Mouse (Mus musculus): ENCODE data around the gene Fam57b.

Fam57b gene

GRCm38 (mm10) chr7:126823940-126824339 is 26.5 kb downstream of the Fam57b start:
- peak overlapping the region; percentile 60 for H3K4me3 ChIP-seq (replicated peaks; ENCODE audit: low read length)
- TF ChIP-seq POU5F1 (IDR thresholded peaks at IDR 0.05; ENCODE audit: borderline replicate concordance, low read length): no peak
- no peak for TF ChIP-seq CTCF (conservative IDR thresholded peaks at IDR 0.05; ENCODE audit: low read length)
- TF ChIP-seq NANOG (IDR thresholded peaks at IDR 0.05; ENCODE audit: borderline replicate concordance, low read length): no peak
- H3K36me3 ChIP-seq (ENCODE audit: insufficient read depth, low read length): no peaks in the 10 kb centered on the region
- H3K9me3 ChIP-seq (ENCODE audit: low read length): peaks cover 3% of the 10 kb centered on the region
- peaks cover 35% of the 10 kb centered on the region for H3K27me3 ChIP-seq (ENCODE audit: insufficient read depth, low read length)
- peaks cover 43% of the 10 kb centered on the region for H3K4me1 ChIP-seq (replicated peaks; ENCODE audit: low read depth, low read length)

DNA sequence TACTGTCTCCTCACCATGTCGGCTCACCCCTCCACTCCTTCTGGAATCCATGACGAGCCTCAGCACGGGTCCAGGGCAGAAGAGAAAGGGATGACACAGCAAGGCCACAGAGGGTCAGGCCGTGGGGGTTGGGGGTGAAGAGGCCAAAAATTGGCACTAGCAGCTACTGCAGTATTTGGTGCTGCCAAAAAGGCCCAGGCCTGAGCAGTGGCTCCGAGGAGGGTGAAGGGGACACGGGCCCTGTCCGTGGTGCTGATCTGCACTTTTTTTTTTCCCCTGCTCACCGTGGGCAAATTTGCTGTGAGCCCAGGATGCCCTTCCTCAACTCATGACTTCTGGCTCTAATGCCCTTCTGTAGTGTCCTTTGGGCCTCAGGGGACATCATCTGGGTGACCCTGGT is 27.9 kb downstream of the Fam57b start:
- TF ChIP-seq NANOG (IDR thresholded peaks at IDR 0.05; ENCODE audit: borderline replicate concordance, low read length) (no peak), POU5F1 (IDR thresholded peaks at IDR 0.05; ENCODE audit: borderline replicate concordance, low read length) (no peak), CTCF (conservative IDR thresholded peaks at IDR 0.05; ENCODE audit: low read length) (no peak)
- no peaks in the 10 kb centered on the region for H3K36me3 ChIP-seq (ENCODE audit: insufficient read depth, low read length)
- no peaks in the 10 kb centered on the region for H3K9me3 ChIP-seq (ENCODE audit: low read length)
- H3K4me1 ChIP-seq (replicated peaks; ENCODE audit: low read depth, low read length): peaks cover 49% of the 10 kb centered on the region
- peaks cover 49% of the 10 kb centered on the region for H3K27me3 ChIP-seq (ENCODE audit: insufficient read depth, low read length)
- no peak overlapping the region for H3K4me3 ChIP-seq (replicated peaks; ENCODE audit: low read length)

GRCm38 (mm10) chr7:126825952-126826351 is 28.5 kb downstream of the Fam57b start:
- TF ChIP-seq POU5F1 (IDR thresholded peaks at IDR 0.05; ENCODE audit: borderline replicate concordance, low read length): no peak
- TF ChIP-seq NANOG (IDR thresholded peaks at IDR 0.05; ENCODE audit: borderline replicate concordance, low read length): no peak
- TF ChIP-seq CTCF (conservative IDR thresholded peaks at IDR 0.05; ENCODE audit: low read length): no peak
- Histone ChIP-seq H3K4me3 (replicated peaks; ENCODE audit: low read length) (no peak overlapping the region), H3K4me1 (replicated peaks; ENCODE audit: low read depth, low read length) (peaks cover 51% of the 10 kb centered on the region), H3K36me3 (ENCODE audit: insufficient read depth, low read length) (no peaks in the 10 kb centered on the region), H3K27me3 (ENCODE audit: insufficient read depth, low read length) (peaks cover 54% of the 10 kb centered on the region), H3K9me3 (ENCODE audit: low read length) (no peaks in the 10 kb centered on the region)

DNA sequence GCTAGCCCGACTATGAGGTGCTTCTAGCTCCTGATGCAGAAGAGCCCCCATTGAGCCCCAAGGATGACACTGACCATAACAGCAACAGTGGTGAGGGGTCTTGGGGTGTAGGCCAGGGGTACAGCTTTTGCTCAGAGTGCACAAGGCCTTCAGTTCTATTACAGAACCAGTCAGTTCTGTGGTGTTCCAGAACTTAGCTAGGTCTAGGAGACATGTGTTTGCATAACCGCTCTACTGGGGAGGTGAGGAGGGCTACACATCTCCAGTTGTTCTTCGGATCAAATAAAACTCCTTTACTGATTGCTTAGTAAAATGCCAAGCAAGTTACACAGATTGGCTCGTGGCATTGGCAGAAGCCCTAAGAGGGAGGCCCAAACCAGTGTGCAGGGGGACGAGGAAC is 34.1 kb downstream of the Fam57b start, which contains the start of gene 4930451I11Rik:
Gene 4930451I11Rik, minus strand, starts transcription at position 101 of the 400 bp plus-strand sequence.
- Histone ChIP-seq H3K4me1 (replicated peaks; ENCODE audit: low read depth, low read length) (peaks cover 41% of the 10 kb centered on the region), H3K36me3 (ENCODE audit: insufficient read depth, low read length) (no peaks in the 10 kb centered on the region), H3K27me3 (ENCODE audit: insufficient read depth, low read length) (peaks cover 29% of the 10 kb centered on the region), H3K4me3 (replicated peaks; ENCODE audit: low read length) (peak within 1 kb of the TSS; percentile 73), H3K9me3 (ENCODE audit: low read length) (no peaks in the 10 kb centered on the region)
- no peak for TF ChIP-seq NANOG (IDR thresholded peaks at IDR 0.05; ENCODE audit: borderline replicate concordance, low read length)
- no peak for TF ChIP-seq POU5F1 (IDR thresholded peaks at IDR 0.05; ENCODE audit: borderline replicate concordance, low read length)
- TF ChIP-seq CTCF (conservative IDR thresholded peaks at IDR 0.05; ENCODE audit: low read length): no peak

DNA sequence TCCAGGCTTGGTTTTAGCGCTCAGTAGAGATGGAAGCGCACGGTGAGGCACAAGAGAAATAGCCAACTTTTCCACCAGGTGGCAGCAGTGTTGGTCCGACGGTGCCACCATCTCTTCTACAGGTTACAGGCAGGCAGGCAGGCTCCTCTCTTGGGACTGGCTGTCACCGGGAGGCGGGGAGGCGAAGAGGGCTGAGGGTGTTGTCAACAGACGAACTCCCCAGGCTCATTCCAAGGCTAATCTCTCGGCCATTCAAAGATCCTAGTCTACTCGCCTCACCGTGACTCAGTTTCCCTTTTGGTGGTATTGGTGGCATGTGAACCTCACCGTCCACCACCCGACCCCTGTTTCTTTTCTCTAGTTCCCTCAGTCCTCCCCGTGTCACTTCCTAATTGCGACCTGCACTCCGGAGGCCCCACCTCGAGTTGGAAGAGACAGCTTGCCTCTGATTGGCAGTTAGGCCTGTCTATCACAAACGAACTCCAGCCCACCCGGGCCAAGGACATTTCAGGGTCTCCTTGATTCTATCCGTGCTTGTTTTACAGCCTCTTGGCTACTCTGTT is 34.6 kb downstream of the Fam57b start:
- Histone ChIP-seq H3K27me3 (ENCODE audit: insufficient read depth, low read length) (peaks cover 30% of the 10 kb centered on the region), H3K36me3 (ENCODE audit: insufficient read depth, low read length) (no peaks in the 10 kb centered on the region), H3K9me3 (ENCODE audit: low read length) (no peaks in the 10 kb centered on the region), H3K4me1 (replicated peaks; ENCODE audit: low read depth, low read length) (peaks cover 45% of the 10 kb centered on the region), H3K4me3 (replicated peaks; ENCODE audit: low read length) (peak overlapping the region; percentile 73)
- TF ChIP-seq CTCF (conservative IDR thresholded peaks at IDR 0.05; ENCODE audit: low read length) (peak; percentile 79), POU5F1 (IDR thresholded peaks at IDR 0.05; ENCODE audit: borderline replicate concordance, low read length) (no peak)

GRCm38 (mm10) chr7:126833294-126833693 is 35.8 kb downstream of the Fam57b start:
- Histone ChIP-seq H3K4me1 (replicated peaks; ENCODE audit: low read depth, low read length) (peaks cover 44% of the 10 kb centered on the region), H3K4me3 (replicated peaks; ENCODE audit: low read length) (no peak overlapping the region), H3K9me3 (ENCODE audit: low read length) (no peaks in the 10 kb centered on the region), H3K36me3 (ENCODE audit: insufficient read depth, low read length) (no peaks in the 10 kb centered on the region), H3K27me3 (ENCODE audit: insufficient read depth, low read length) (peaks cover 27% of the 10 kb centered on the region)
- TF ChIP-seq NANOG (IDR thresholded peaks at IDR 0.05; ENCODE audit: borderline replicate concordance, low read length): no peak
- TF ChIP-seq POU5F1 (IDR thresholded peaks at IDR 0.05; ENCODE audit: borderline replicate concordance, low read length): no peak
- no peak for TF ChIP-seq CTCF (conservative IDR thresholded peaks at IDR 0.05; ENCODE audit: low read length)

GRCm38 (mm10) chr7:126843276-126843675 is 45.8 kb downstream of the Fam57b start:
- Histone ChIP-seq H3K36me3 (ENCODE audit: insufficient read depth, low read length) (no peaks in the 10 kb centered on the region), H3K9me3 (ENCODE audit: low read length) (peaks cover 6% of the 10 kb centered on the region; the same call in 1 of the 2 replicates), H3K4me3 (replicated peaks; ENCODE audit: low read length) (no peak overlapping the region), H3K4me1 (replicated peaks; ENCODE audit: low read depth, low read length) (peaks cover 11% of the 10 kb centered on the region), H3K27me3 (ENCODE audit: insufficient read depth, low read length) (peaks cover 22% of the 10 kb centered on the region)
- TF ChIP-seq CTCF (conservative IDR thresholded peaks at IDR 0.05; ENCODE audit: low read length) (no peak), NANOG (IDR thresholded peaks at IDR 0.05; ENCODE audit: borderline replicate concordance, low read length) (no peak), POU5F1 (IDR thresholded peaks at IDR 0.05; ENCODE audit: borderline replicate concordance, low read length) (no peak)

GRCm38 (mm10) chr7:126845516-126845915 is 48.0 kb downstream of the Fam57b start:
- Histone ChIP-seq H3K9me3 (ENCODE audit: low read length) (peaks cover 6% of the 10 kb centered on the region; the same call in 1 of the 2 replicates), H3K36me3 (ENCODE audit: insufficient read depth, low read length) (peaks cover 13% of the 10 kb centered on the region), H3K4me1 (replicated peaks; ENCODE audit: low read depth, low read length) (peaks cover 25% of the 10 kb centered on the region), H3K27me3 (ENCODE audit: insufficient read depth, low read length) (peaks cover 43% of the 10 kb centered on the region), H3K4me3 (replicated peaks; ENCODE audit: low read length) (no peak overlapping the region)
- TF ChIP-seq NANOG (IDR thresholded peaks at IDR 0.05; ENCODE audit: borderline replicate concordance, low read length): no peak
- TF ChIP-seq POU5F1 (IDR thresholded peaks at IDR 0.05; ENCODE audit: borderline replicate concordance, low read length): no peak
- no peak for TF ChIP-seq CTCF (conservative IDR thresholded peaks at IDR 0.05; ENCODE audit: low read length)

DNA sequence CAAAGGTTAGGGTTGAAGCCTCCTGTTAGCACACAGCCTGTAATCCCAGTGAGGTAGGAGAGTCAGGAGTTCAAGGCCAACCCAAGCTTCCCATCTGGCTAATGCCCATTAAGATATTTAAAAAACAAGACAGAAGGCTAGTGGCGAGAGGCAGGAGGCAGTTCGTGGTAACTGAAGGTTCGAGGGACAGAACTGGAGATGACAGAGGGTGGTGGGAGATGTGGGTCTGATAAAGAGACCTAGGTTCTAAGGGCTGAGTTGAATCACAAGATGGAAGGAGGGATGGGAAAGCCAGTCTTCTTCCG is 49.6 kb downstream of the Fam57b start, which contains the start of gene Doc2a:
Gene Doc2a, plus strand, starts transcription at position 301 of the 305 bp plus-strand sequence.
- peaks cover 41% of the 10 kb centered on the region for H3K4me1 ChIP-seq (replicated peaks; ENCODE audit: low read depth, low read length)
- peaks cover 28% of the 10 kb centered on the region for H3K36me3 ChIP-seq (ENCODE audit: insufficient read depth, low read length)
- H3K27me3 ChIP-seq (ENCODE audit: insufficient read depth, low read length): peaks cover 43% of the 10 kb centered on the region
- TF ChIP-seq CTCF (conservative IDR thresholded peaks at IDR 0.05; ENCODE audit: low read length): no peak
- no peak for TF ChIP-seq NANOG (IDR thresholded peaks at IDR 0.05; ENCODE audit: borderline replicate concordance, low read length)
- no peak for TF ChIP-seq POU5F1 (IDR thresholded peaks at IDR 0.05; ENCODE audit: borderline replicate concordance, low read length)
- H3K9me3 ChIP-seq (ENCODE audit: low read length): no peaks in the 10 kb centered on the region
- peak within 1 kb of the TSS; percentile 82 for H3K4me3 ChIP-seq (replicated peaks; ENCODE audit: low read length)

Measured in E14TG2a.4 (cell line).